Mouse (Mus musculus) adrenal gland, postnatal 25 days (tissue): ENCODE data around the gene Dcbld2. TPM values are rescaled to one million over a fixed set of nuclear protein-coding genes. Genes with fewer than 3 reads are reported as not detected.

Experiments
- DNase-seq: peaks from one replicate; pipeline ENCODE4 v3.0.0; 2021; ENCODE audit warnings: mixed read lengths
- long read RNA-seq: library from polyadenylated mRNA; stranded (forward); transcript quantifications from one replicate; pipeline ENCODE4 v2.0.0, GENCODE M21; 2021
- total RNA-seq: library from RNA; stranded (reverse); gene quantifications from 2 replicates; pipeline ENCODE4 v1.2.3, GENCODE M21; 2021

Dcbld2 gene
- 11.5 and 14.6 TPM in 2 replicates for total RNA-seq
- long read RNA-seq, full-length matches to known transcripts, result 2 of 3 reads
- long read RNA-seq, partial matches to known transcripts, result 0 of 3 reads
- long read RNA-seq, other reads (novel, unspliced or antisense), result 1 of 3 reads

- peak; percentile 97 for DNase-seq
Measured at GRCm38 (mm10) chr16:58408062-58408486, at the start of gene Dcbld2. TSS of gene Dcbld2 (plus strand) at chr16:58408443.

GRCm38 (mm10) chr16:58377170-58377569, 31.1 kb upstream of the Dcbld2 start:
- no peak for DNase-seq

- DNase-seq, result no peak
Measured at GRCm38 (mm10) chr16:58377756-58378503, 30.3 kb upstream of the Dcbld2 start.

GRCm38 (mm10) chr16:58386241-58386757, 21.9 kb upstream of the Dcbld2 start:
- DNase-seq, result no peak

GRCm38 (mm10) chr16:58389143-58389755, 19.0 kb upstream of the Dcbld2 start:
- no peak for DNase-seq

- DNase-seq, result no peak
Measured at GRCm38 (mm10) chr16:58393036-58393435, 15.2 kb upstream of the Dcbld2 start.

GRCm38 (mm10) chr16:58394156-58394555, 14.1 kb upstream of the Dcbld2 start:
- no peak for DNase-seq

- no peak for DNase-seq
Measured at GRCm38 (mm10) chr16:58398604-58399003, 9.6 kb upstream of the Dcbld2 start.

GRCm38 (mm10) chr16:58401079-58401478, 7.2 kb upstream of the Dcbld2 start:
- no peak for DNase-seq

GRCm38 (mm10) chr16:58404665-58405064, 3.6 kb upstream of the Dcbld2 start:
- no peak for DNase-seq

GRCm38 (mm10) chr16:58405271-58405670, 3.0 kb upstream of the Dcbld2 start:
- DNase-seq, result no peak

- peak; percentile 33 for DNase-seq
Measured at GRCm38 (mm10) chr16:58408487-58409281, 441 bp downstream of the Dcbld2 start.

GRCm38 (mm10) chr16:58409825-58410224, 1.6 kb downstream of the Dcbld2 start:
- DNase-seq, result no peak

GRCm38 (mm10) chr16:58414801-58415200, 6.6 kb downstream of the Dcbld2 start:
- no peak for DNase-seq

GRCm38 (mm10) chr16:58415500-58415899, 7.3 kb downstream of the Dcbld2 start:
- DNase-seq, result no peak

- no peak for DNase-seq
Measured at GRCm38 (mm10) chr16:58421696-58422354, 13.6 kb downstream of the Dcbld2 start.

GRCm38 (mm10) chr16:58430246-58430645, 22.0 kb downstream of the Dcbld2 start:
- no peak for DNase-seq

GRCm38 (mm10) chr16:58432384-58432783, 24.1 kb downstream of the Dcbld2 start:
- DNase-seq, result no peak

- no peak for DNase-seq
Measured at GRCm38 (mm10) chr16:58444735-58445134, 36.5 kb downstream of the Dcbld2 start.

- no peak for DNase-seq
Measured at GRCm38 (mm10) chr16:58446281-58447259, 38.3 kb downstream of the Dcbld2 start.

GRCm38 (mm10) chr16:58449073-58449472, 40.8 kb downstream of the Dcbld2 start:
- no peak for DNase-seq
